Mouse (Mus musculus) cerebellum, adult (tissue): ENCODE data around the gene Bcor.

Experiments
- ATAC-seq: cut with Nextera tagmentation; 2 replicates; pipeline ENCODE4 v1.9.2; 2017; ENCODE audit warnings: mild to moderate bottlenecking, moderate library complexity, mixed read lengths; ENCODE audit not compliant: insufficient number of reproducible peaks, low FRiP score, low TSS enrichment

The Bcor gene

GRCm38 (mm10) chrX:11989471-11989870, 170.7 kb downstream of the Bcor start:
- no peak for ATAC-seq

- ATAC-seq = no peak
Observed at GRCm38 (mm10) chrX:11988191-11988896, 171.8 kb downstream of the Bcor start.

- ATAC-seq = no peak
Observed at GRCm38 (mm10) chrX:11987602-11988001, 172.6 kb downstream of the Bcor start.
